Mouse (Mus musculus) myocyte (in vitro differentiated cells): ENCODE measurements at regions not wholly inside any gene's neighbourhood (a gene's known extent, or its start where the extent isn't known, plus 50 kb on each side); places are given as distances from the start of the nearest gene placed in this dataset.

Source experiments
- CEBPB ChIP-seq: IDR thresholded peaks from 2 replicates; pipeline ENCODE4 v1.6.1; 2011; ENCODE audit warnings: mild to moderate bottlenecking, moderate library complexity; ENCODE audit not compliant: poor library complexity, insufficient read depth, severe bottlenecking
- E2F4 ChIP-seq: IDR thresholded peaks from one replicate; pipeline ENCODE4 v1.6.1; 2011; ENCODE audit warnings: mild to moderate bottlenecking, control low read depth, moderate library complexity; ENCODE audit not compliant: insufficient read depth
- MAX ChIP-seq: IDR thresholded peaks from one replicate; pipeline ENCODE4 v1.6.1; 2011; ENCODE audit warnings: low read depth, mild to moderate bottlenecking, control low read depth
- MYOD1 ChIP-seq, 3 experiments: IDR thresholded peaks; one replicate each; pipeline ENCODE4 v1.6.1; 2011; ENCODE audit warnings: control low read depth in 2 of 3, low read depth in 2 of 3, mild to moderate bottlenecking in 2 of 3, moderate library complexity in 1 of 3; ENCODE audit not compliant: insufficient read length in 2 of 3, control insufficient read depth in 1 of 3
- MYOG ChIP-seq, 3 experiments: IDR thresholded peaks; one replicate each; pipeline ENCODE4 v1.6.1; 2011; ENCODE audit warnings: control low read depth in 2 of 3, low read depth in 2 of 3, mild to moderate bottlenecking in 2 of 3; ENCODE audit not compliant: insufficient read length in 2 of 3, control insufficient read depth in 1 of 3, insufficient read depth in 1 of 3
- POLR2A ChIP-seq: IDR thresholded peaks from one replicate; pipeline ENCODE4 v1.6.1; 2011; ENCODE audit warnings: low read depth, mild to moderate bottlenecking, control low read depth, moderate library complexity; ENCODE audit not compliant: insufficient read length
- POLR2AphosphoS2 ChIP-seq: IDR thresholded peaks from one replicate; pipeline ENCODE4 v1.6.1; 2011; ENCODE audit warnings: low read depth, control low read depth; ENCODE audit not compliant: insufficient read length
- SRF ChIP-seq: IDR thresholded peaks from one replicate; pipeline ENCODE4 v1.6.1; 2011; ENCODE audit warnings: low read depth; ENCODE audit not compliant: control insufficient read depth, insufficient read length
- TCF12 ChIP-seq: IDR thresholded peaks from one replicate; pipeline ENCODE4 v1.6.1; 2011; ENCODE audit warnings: mild to moderate bottlenecking, control low read depth; ENCODE audit not compliant: poor library complexity, insufficient read depth, severe bottlenecking
- TCF3 ChIP-seq: IDR thresholded peaks from one replicate; pipeline ENCODE4 v1.6.1; 2011; ENCODE audit warnings: low read depth, control low read depth; ENCODE audit not compliant: insufficient read length
- USF1 ChIP-seq: IDR thresholded peaks from one replicate; pipeline ENCODE4 v1.6.1; 2011; ENCODE audit warnings: low read depth, mild to moderate bottlenecking, control low read depth, moderate library complexity

DNA sequence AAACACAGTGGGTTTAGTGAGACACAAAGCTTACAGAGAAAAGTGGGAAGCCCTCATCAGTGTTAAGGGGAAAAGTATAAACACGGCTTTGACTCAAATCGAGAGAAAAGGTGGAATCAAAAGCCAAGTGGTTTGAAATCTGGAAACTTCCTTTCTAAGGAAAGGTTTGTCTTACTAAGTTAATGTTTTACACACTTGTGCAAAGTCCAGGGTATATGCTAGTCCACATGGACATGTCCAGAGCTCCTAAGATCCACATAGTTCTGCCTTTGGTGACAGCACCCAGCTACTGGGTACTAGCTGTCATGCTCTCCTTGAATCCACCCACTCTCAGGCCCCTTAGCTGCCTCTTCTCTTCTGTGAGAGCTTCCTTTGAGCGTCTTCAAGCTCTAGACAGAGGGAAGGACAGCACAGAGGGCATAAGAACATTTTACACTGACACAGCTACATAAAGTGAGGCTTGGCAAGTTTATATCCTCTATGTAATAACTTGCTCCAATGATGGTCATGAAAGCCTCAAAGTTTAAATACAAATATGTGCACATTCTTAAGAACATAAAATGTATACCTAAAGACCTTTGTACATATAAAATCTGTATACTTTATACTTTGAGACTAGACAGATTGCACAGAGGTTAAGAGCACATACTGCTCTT is 52.2 kb upstream of the Nt5e start:
- TF ChIP-seq USF1: no peak
- no peak for TF ChIP-seq POLR2A
- TF ChIP-seq TCF3: no peak
- no peak for TF ChIP-seq TCF12
- TF ChIP-seq E2F4: no peak
- TF ChIP-seq MYOD1 (IDR thresholded peaks at IDR 0.05; ENCODE audit: control insufficient read depth in 1 of 3, insufficient read length in 2 of 3, low read depth in 2 of 3): no peak
- TF ChIP-seq MAX: no peak
- TF ChIP-seq SRF: no peak
- TF ChIP-seq POLR2AphosphoS2: no peak
- no peak for TF ChIP-seq MYOG (IDR thresholded peaks at IDR 0.05; ENCODE audit: control insufficient read depth in 1 of 3, insufficient read depth in 1 of 3, insufficient read length in 2 of 3, low read depth in 2 of 3)
- TF ChIP-seq CEBPB: no peak
